Mouse (Mus musculus): Measurements from ENCODE around the gene Gper1. TPM values are rescaled to one million over a fixed set of nuclear protein-coding genes. Genes with fewer than 3 reads are reported as not detected.

The Gper1 gene
- total RNA-seq (2021) = 1 to 10 TPM; 2.2 to 2.4 TPM
- long read RNA-seq, experiment 1, transcript Gper1-201 (3 exons, 2,537 nt) = major isoform, 5 of 8 reads
- long read RNA-seq, experiment 1, partial matches to known transcripts = 1 of 8 reads
- long read RNA-seq, experiment 1, other reads (novel, unspliced or antisense) = 2 of 8 reads
- long read RNA-seq, experiment 2, partial matches to known transcripts = 1 of 5 reads
- long read RNA-seq, experiment 2, other reads (novel, unspliced or antisense) = 0 of 5 reads

- peak; percentile 64 for DNase-seq
These were observed at the start of gene Gper1 for GRCm38 (mm10) chr5:139423026-139423865. Gene Gper1 (plus strand): TSS chr5:139423151.

GRCm38 (mm10) chr5:139373889-139374444 lies 49.0 kb upstream of the Gper1 start:
- intact Hi-C loops (cut with DNase I; ENCODE audit: low total_unique reads) = no loop called here
- DNase-seq = no peak

More at GRCm38 (mm10) chr5:139423026-139423865, at the start of gene Gper1:
- intact Hi-C loops (cut with DNase I; ENCODE audit: low total_unique reads) = no loop called here

GRCm38 (mm10) chr5:139374841-139375240 lies 48.1 kb upstream of the Gper1 start:
- no peak for DNase-seq
- intact Hi-C loops (cut with DNase I; ENCODE audit: low total_unique reads) = no loop called here

GRCm38 (mm10) chr5:139377468-139378270 lies 45.3 kb upstream of the Gper1 start, which contains the start of gene Gpr146:
Gene Gpr146 (plus strand): TSS chr5:139377697.
- peak; percentile 82 for DNase-seq
- intact Hi-C loops (cut with DNase I; ENCODE audit: low total_unique reads) = no loop called here

- intact Hi-C loops (cut with DNase I; ENCODE audit: low total_unique reads) = no loop called here
- no peak for DNase-seq
These were observed 44.7 kb upstream of the Gper1 start for GRCm38 (mm10) chr5:139378271-139378556.

- peak; percentile 78 for DNase-seq
- intact Hi-C loops (cut with DNase I; ENCODE audit: low total_unique reads) = no loop called here
These were observed 43.8 kb upstream of the Gper1 start for GRCm38 (mm10) chr5:139378986-139379629.

GRCm38 (mm10) chr5:139379771-139380384 lies 43.1 kb upstream of the Gper1 start:
- intact Hi-C loops (cut with DNase I; ENCODE audit: low total_unique reads) = no loop called here
- no peak for DNase-seq

GRCm38 (mm10) chr5:139380385-139381248 lies 42.3 kb upstream of the Gper1 start:
- intact Hi-C loops (cut with DNase I; ENCODE audit: low total_unique reads) = no loop called here
- peak; percentile 99 for DNase-seq

- DNase-seq = no peak
- intact Hi-C loops (cut with DNase I; ENCODE audit: low total_unique reads) = no loop called here
These were observed 41.1 kb upstream of the Gper1 start for GRCm38 (mm10) chr5:139381586-139382513.

- no peak for DNase-seq
- intact Hi-C loops (cut with DNase I; ENCODE audit: low total_unique reads) = no loop called here
These were observed 40.2 kb upstream of the Gper1 start for GRCm38 (mm10) chr5:139382760-139383159.

- intact Hi-C loops (cut with DNase I; ENCODE audit: low total_unique reads) = no loop called here
These were observed 39.7 kb upstream of the Gper1 start for GRCm38 (mm10) chr5:139383234-139383633.

GRCm38 (mm10) chr5:139384531-139384930 lies 38.4 kb upstream of the Gper1 start:
- DNase-seq = peak; percentile 53
- intact Hi-C loops (cut with DNase I; ENCODE audit: low total_unique reads) = no loop called here

More at GRCm38 (mm10) chr5:139383234-139383633, 39.7 kb upstream of the Gper1 start:
- DNase-seq = no peak

GRCm38 (mm10) chr5:139386047-139386446 lies 36.9 kb upstream of the Gper1 start:
- intact Hi-C loops (cut with DNase I; ENCODE audit: low total_unique reads) = no loop called here
- DNase-seq = no peak

- intact Hi-C loops (cut with DNase I; ENCODE audit: low total_unique reads) = no loop called here
- peak; percentile 48 for DNase-seq
These were observed 35.4 kb upstream of the Gper1 start for GRCm38 (mm10) chr5:139387329-139388194.

- intact Hi-C loops (cut with DNase I; ENCODE audit: low total_unique reads) = no loop called here
- DNase-seq = no peak
These were observed 34.8 kb upstream of the Gper1 start for GRCm38 (mm10) chr5:139388195-139388570.

All from gastrocnemius, postnatal 14 days (tissue).